Mouse (Mus musculus): Measurements from ENCODE around the gene Zfp30.

- TF ChIP-seq CTCF (IDR thresholded peaks at IDR 0.05; ENCODE audit: low read depth, low read length) (no peak), POLR2A (IDR thresholded peaks at IDR 0.05; ENCODE audit: borderline replicate concordance, low read depth, low read length) (no peak)
Observed at GRCm38 (mm10) chr7:29842105-29842504, 58.3 kb downstream of the Zfp30 start.
